Mouse (Mus musculus): ENCODE results near the gene Smbd1.
A peak's percentile ranks its signal among the peaks of the same experiment; 100 is the strongest.

Smbd1 gene

GRCm38 (mm10) chr16:32810321-32810720 is at the start of gene Smbd1:
Smbd1 (minus strand) TSS chr16:32810477.
- DNase-seq = no peak

GRCm38 (mm10) chr16:32858771-32859636 is 48.7 kb upstream of the Smbd1 start:
- no peak for DNase-seq

GRCm38 (mm10) chr16:32858356-32858755 is 48.1 kb upstream of the Smbd1 start:
- DNase-seq = no peak

GRCm38 (mm10) chr16:32856751-32857150 is 46.5 kb upstream of the Smbd1 start:
- DNase-seq = no peak

GRCm38 (mm10) chr16:32854050-32854571 is 43.8 kb upstream of the Smbd1 start:
- DNase-seq = no peak

GRCm38 (mm10) chr16:32853492-32854049 is 43.3 kb upstream of the Smbd1 start:
- no peak for DNase-seq

- peak in 1 of 2 experiments; percentile 6 for DNase-seq
These were observed 39.0 kb upstream of the Smbd1 start for GRCm38 (mm10) chr16:32849042-32849830.

- no peak for DNase-seq
These were observed 36.8 kb upstream of the Smbd1 start for GRCm38 (mm10) chr16:32847103-32847502.

GRCm38 (mm10) chr16:32831501-32831900 is 21.2 kb upstream of the Smbd1 start:
- DNase-seq = no peak

GRCm38 (mm10) chr16:32829104-32829503 is 18.8 kb upstream of the Smbd1 start:
- DNase-seq = no peak

- no peak for DNase-seq
These were observed 16.2 kb upstream of the Smbd1 start for GRCm38 (mm10) chr16:32826521-32826920.

- DNase-seq = no peak
These were observed 15.1 kb upstream of the Smbd1 start for GRCm38 (mm10) chr16:32825380-32825779.

- no peak for DNase-seq
These were observed 13.8 kb upstream of the Smbd1 start for GRCm38 (mm10) chr16:32824061-32824460.

GRCm38 (mm10) chr16:32823487-32823886 is 13.2 kb upstream of the Smbd1 start:
- DNase-seq = no peak

- no peak for DNase-seq
These were observed 12.6 kb upstream of the Smbd1 start for GRCm38 (mm10) chr16:32822881-32823280.

GRCm38 (mm10) chr16:32822450-32822827 is 12.2 kb upstream of the Smbd1 start:
- DNase-seq = no peak

- DNase-seq = no peak
These were observed 11.6 kb upstream of the Smbd1 start for GRCm38 (mm10) chr16:32821772-32822449.

GRCm38 (mm10) chr16:32818441-32818840 is 8.2 kb upstream of the Smbd1 start:
- no peak for DNase-seq

GRCm38 (mm10) chr16:32818036-32818435 is 7.8 kb upstream of the Smbd1 start:
- no peak for DNase-seq

- no peak for DNase-seq
These were observed 4.9 kb upstream of the Smbd1 start for GRCm38 (mm10) chr16:32815160-32815605.

GRCm38 (mm10) chr16:32814539-32814938 is 4.3 kb upstream of the Smbd1 start:
- DNase-seq = peak; percentile 44 to 66

GRCm38 (mm10) chr16:32813771-32814170 is 3.5 kb upstream of the Smbd1 start:
- no peak for DNase-seq

GRCm38 (mm10) chr16:32813362-32813761 is 3.1 kb upstream of the Smbd1 start:
- no peak for DNase-seq
